Mouse (Mus musculus) ES-Bruce4 (cell line): Measurements from ENCODE around the gene Rhbg. TPM values are rescaled to one million over a fixed set of nuclear protein-coding genes. Genes with fewer than 3 reads are reported as not detected.

ENCODE experiments used
- H3K27ac ChIP-seq: 2 replicates; pipeline ENCODE4 v1.5.1; 2012; ENCODE audit warnings: low read length, inconsistent platforms; ENCODE audit not compliant: insufficient read depth
- H3K27me3 ChIP-seq: 2 replicates; pipeline ENCODE4 v1.6.1; 2012; ENCODE audit warnings: mild to moderate bottlenecking, low read length, inconsistent platforms; ENCODE audit not compliant: control insufficient read depth, poor library complexity, insufficient read depth, severe bottlenecking
- H3K36me3 ChIP-seq: 2 replicates; pipeline ENCODE4 v1.6.1; 2012; ENCODE audit warnings: inconsistent platforms, mild to moderate bottlenecking, low read length, moderate library complexity; ENCODE audit not compliant: control insufficient read depth, poor library complexity, insufficient read depth, severe bottlenecking
- H3K4me1 ChIP-seq: one replicate; pipeline ENCODE4 v1.8.1; 2011; ENCODE audit warnings: low read length; ENCODE audit not compliant: control insufficient read depth, insufficient read depth
- H3K4me3 ChIP-seq: 2 replicates; pipeline ENCODE4 v1.5.1; 2011; ENCODE audit warnings: low read depth, mild to moderate bottlenecking, low read length
- H3K9ac ChIP-seq: 2 replicates; pipeline ENCODE4 v1.6.1; 2012; ENCODE audit warnings: low read depth, mild to moderate bottlenecking, inconsistent platforms; ENCODE audit not compliant: poor library complexity, severe bottlenecking
- H3K9me3 ChIP-seq: replicated peaks from 2 replicates; pipeline ENCODE4 v1.6.1; 2012; ENCODE audit warnings: mild to moderate bottlenecking, low read length, inconsistent platforms; ENCODE audit not compliant: control insufficient read depth, poor library complexity, insufficient read depth, severe bottlenecking
- CTCF ChIP-seq: IDR thresholded peaks from one replicate; pipeline ENCODE4 v1.8.1; 2011; ENCODE audit warnings: low read depth, low read length
- EP300 ChIP-seq: IDR thresholded peaks from 2 replicates; pipeline ENCODE4 v1.6.1; 2011; ENCODE audit warnings: low read depth, low read length; ENCODE audit not compliant: insufficient read depth
- POLR2A ChIP-seq: IDR thresholded peaks from one replicate; pipeline ENCODE4 v1.8.1; 2011; ENCODE audit warnings: low read length; ENCODE audit not compliant: insufficient read depth
- polyA plus RNA-seq: library from polyadenylated mRNA; stranded (reverse); fragments of >200 nt; gene quantifications from 2 replicates; pipeline ENCODE4 v1.2.4, GENCODE M21; 2011; ENCODE audit warnings: low read depth; ENCODE audit not compliant: missing spikeins, insufficient read depth, insufficient read length

Gene Rhbg
- polyA plus RNA-seq, 1 experiment = 0.82 TPM

DNA sequence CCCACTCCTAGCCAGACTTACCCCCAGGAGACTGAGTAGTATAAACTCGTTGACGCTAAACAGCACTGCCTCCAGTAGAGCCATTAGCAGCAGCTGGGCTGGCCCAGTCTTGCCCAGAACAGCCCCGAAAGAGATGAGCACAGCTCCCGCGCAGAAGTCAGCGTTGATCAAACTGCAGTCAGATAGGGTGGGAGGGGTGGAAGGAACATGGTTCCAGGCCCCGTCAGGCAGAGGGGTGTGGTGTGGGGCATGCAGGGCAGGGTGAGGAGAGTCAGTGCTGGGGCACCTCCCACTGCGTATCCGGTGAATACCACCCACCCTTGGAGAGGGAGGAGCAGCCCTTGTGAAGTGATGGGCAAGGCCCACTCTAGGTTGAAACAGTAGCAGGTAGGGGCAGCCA lies 6.8 kb downstream of the Rhbg start:
- H3K36me3 ChIP-seq = no peaks in the 10 kb centered on the region
- no peaks in the 10 kb centered on the region for H3K4me1 ChIP-seq
- H3K27ac ChIP-seq = no peak overlapping the region
- 0 out of 2 replicates have a peak overlapping the region, but pooled peaks have one; percentile 5 for H3K9ac ChIP-seq
- peak overlapping the region; percentile 7; the same call in 1 of the 2 replicates for H3K4me3 ChIP-seq
- TF ChIP-seq POLR2A = no peak
- TF ChIP-seq CTCF = no peak
- no peak for TF ChIP-seq EP300
- no peaks in the 10 kb centered on the region for H3K9me3 ChIP-seq
- no peaks in the 10 kb centered on the region for H3K27me3 ChIP-seq

DNA sequence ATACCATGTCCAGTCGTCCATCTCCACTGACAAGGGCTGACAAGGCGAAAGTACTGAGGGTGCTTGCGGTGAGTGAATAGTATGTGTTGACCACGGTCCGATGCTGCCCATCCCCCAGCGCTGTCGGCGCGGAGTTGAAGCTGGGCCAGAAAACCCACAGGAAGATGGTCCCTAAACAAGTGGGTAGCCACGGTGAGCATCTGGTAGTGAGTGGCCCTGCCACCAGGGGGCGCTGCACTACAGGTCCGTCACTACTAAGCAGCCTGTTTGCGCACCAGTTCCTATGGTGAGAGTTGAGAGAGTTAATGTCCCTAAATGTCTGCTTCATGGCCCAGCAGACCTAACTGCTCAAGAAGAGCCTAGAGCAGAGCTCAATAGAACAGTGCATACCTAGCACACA lies 8.7 kb downstream of the Rhbg start:
- Histone ChIP-seq H3K27me3 (no peaks in the 10 kb centered on the region), H3K36me3 (no peaks in the 10 kb centered on the region), H3K9me3 (no peaks in the 10 kb centered on the region), H3K4me3 (no peak overlapping the region), H3K27ac (no peak overlapping the region), H3K4me1 (peaks cover under 1% of the 10 kb centered on the region), H3K9ac (no peak overlapping the region)
- TF ChIP-seq CTCF (no peak), EP300 (no peak), POLR2A (no peak)

DNA sequence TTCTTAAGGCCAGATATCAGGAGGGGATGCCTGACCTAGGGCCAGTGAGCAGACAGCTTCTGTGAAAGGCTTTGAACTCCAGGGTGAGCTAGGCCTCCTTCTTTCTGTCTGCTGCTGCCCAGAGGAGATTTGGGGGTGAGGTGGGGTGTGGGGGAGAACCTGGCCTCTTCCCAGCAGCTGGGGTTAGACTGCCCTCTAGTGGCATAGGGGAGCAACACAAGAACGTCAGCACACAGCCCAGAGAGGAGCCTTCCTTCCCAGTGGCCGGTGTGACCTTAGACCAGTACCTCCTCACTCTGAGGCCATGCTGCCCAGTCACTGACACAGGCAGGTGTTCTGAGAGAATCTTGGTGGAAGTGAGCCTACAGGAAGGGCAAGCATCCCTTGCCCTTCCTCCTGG lies 10.4 kb downstream of the Rhbg start:
- H3K27ac ChIP-seq = no peak overlapping the region

GRCm38 (mm10) chr3:88242531-88242930 lies 12.0 kb downstream of the Rhbg start:
- Histone ChIP-seq H3K9ac (no peak overlapping the region), H3K36me3 (no peaks in the 10 kb centered on the region), H3K9me3 (no peaks in the 10 kb centered on the region), H3K27ac (no peak overlapping the region), H3K27me3 (no peaks in the 10 kb centered on the region; the same call in 1 of the 2 replicates), H3K4me1 (peaks cover 2% of the 10 kb centered on the region), H3K4me3 (no peak overlapping the region)
- TF ChIP-seq POLR2A (no peak), EP300 (no peak), CTCF (no peak)

More for the DNA sequence above, 10.4 kb downstream of the Rhbg start:
- TF ChIP-seq POLR2A = no peak
- H3K27me3 ChIP-seq = no peaks in the 10 kb centered on the region; the same call in 1 of the 2 replicates
- H3K9me3 ChIP-seq = no peaks in the 10 kb centered on the region
- H3K4me1 ChIP-seq = peaks cover 2% of the 10 kb centered on the region
- H3K4me3 ChIP-seq = no peak overlapping the region
- H3K36me3 ChIP-seq = no peaks in the 10 kb centered on the region
- no peak overlapping the region for H3K9ac ChIP-seq

GRCm38 (mm10) chr3:88241045-88241786 lies 13.3 kb downstream of the Rhbg start:
- H3K27me3 ChIP-seq = no peaks in the 10 kb centered on the region; the same call in 1 of the 2 replicates
- TF ChIP-seq EP300 = no peak
- TF ChIP-seq POLR2A = no peak
- no peak for TF ChIP-seq CTCF
- peak overlapping the region; percentile 16; the same call in 1 of the 2 replicates for H3K9ac ChIP-seq
- peak overlapping the region; percentile 24 for H3K4me3 ChIP-seq
- no peak overlapping the region for H3K27ac ChIP-seq
- peaks cover 2% of the 10 kb centered on the region for H3K4me1 ChIP-seq
- H3K36me3 ChIP-seq = no peaks in the 10 kb centered on the region
- no peaks in the 10 kb centered on the region for H3K9me3 ChIP-seq

DNA sequence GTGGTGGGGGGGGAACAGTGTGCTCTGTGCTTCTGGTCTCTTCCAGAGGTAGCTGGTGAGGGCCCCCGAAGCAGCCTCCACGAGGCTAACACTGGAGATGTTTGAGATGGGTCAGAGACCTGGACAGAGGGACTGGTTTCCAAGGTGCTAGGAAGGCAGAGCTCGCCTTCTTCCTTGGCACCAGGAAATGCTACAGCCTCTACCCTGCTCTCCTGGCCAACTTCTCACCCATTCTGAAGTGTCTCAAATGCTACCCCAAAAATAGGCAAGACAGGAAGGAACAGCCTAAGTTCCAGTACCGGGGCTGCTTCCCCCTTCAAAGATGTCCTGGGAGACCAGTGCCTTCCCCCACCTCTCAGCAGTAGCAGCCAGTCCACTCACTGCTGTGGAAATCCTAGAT lies 15.1 kb downstream of the Rhbg start:
- no peak for TF ChIP-seq CTCF
- no peak for TF ChIP-seq EP300
- no peak for TF ChIP-seq POLR2A
- H3K27ac ChIP-seq = no peak overlapping the region

More for the DNA sequence above, 15.1 kb downstream of the Rhbg start:
- Histone ChIP-seq H3K4me1 (peaks cover 2% of the 10 kb centered on the region), H3K36me3 (no peaks in the 10 kb centered on the region), H3K9ac (no peak overlapping the region), H3K9me3 (no peaks in the 10 kb centered on the region), H3K4me3 (no peak overlapping the region), H3K27me3 (no peaks in the 10 kb centered on the region; the same call in 1 of the 2 replicates)
